Mouse (Mus musculus): ENCODE measurements around the gene Pan2.

The Pan2 gene

DNA sequence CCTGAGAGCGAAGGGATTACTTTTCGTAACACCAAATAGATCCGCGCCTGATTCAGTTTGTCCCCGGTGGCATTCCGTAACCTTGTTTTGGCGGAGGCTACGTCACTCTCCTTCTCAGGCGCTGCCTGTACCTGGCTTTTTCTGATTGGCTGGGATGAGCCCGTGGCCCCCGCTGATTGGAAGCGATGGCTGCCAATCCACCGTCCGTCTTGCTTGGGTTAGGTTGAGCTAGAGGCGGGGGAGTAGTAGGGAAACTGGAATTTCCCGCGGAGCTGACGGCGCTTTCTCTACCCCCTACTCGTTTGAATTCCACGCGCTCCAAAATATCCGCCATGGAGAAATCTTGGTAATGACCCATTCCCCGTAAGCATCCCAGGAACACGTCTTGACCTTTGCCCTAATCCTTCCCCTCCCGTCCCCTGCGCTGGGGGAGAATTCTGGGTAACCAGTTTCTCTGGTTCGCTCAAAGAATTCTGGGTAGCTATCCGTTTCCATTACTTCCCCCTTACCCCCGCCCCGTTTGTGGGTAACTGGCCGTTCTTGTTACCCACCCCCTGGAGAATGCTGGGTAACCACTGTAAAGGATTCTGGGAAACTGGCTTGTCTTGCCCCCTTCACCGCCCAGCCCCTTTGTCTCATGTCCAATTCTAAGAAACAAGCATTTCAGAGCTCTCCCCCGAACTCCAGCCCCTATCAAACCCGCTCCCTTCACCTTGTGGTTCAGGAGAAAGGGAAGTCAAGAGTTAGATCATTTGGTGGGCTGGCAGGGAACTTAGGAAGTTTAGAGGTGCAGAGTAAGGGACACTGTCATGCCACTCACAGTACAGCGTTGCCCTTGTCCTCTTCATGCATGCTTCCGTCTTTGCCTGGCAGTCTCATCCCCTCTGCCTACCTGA is at the start of gene Pan2:
Pan2 (plus strand) TSS at position 210 of the 896 bp plus-strand sequence.
- 1% methylated on average over 37 of the region's 37 CpGs for WGBS

DNA sequence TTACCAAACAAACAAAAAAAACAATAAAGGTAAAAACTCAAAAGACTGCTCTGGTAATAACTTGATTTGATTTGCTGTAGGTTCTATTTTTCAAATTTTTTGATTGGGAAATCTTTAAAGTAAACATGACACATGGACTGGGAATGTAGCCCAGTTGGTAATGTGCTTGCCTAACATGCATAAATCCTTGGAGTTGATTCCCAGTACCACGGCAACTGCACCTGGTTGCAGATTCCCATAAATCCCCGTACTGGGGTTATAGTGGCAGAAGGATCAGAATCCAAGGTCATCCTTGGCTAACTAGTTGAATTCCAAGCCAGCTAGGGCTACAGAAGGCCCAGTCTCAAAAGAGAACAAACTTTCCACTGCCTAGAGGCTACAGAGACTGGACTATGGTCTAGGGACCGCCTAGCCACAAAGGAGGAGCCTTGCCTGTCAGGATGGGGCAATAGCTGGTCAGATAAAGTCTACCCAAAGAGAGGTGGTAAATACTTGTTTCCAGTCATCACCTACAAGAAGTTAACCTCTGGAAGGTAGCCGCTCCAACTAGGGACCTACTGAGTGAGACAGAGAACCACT is 49.4 kb upstream of the Pan2 start, which contains the start of gene Apon:
Apon (plus strand) TSS at position 420 of the 579 bp plus-strand sequence.
- WGBS: 87% methylated on average over 4 of the region's 4 CpGs

DNA sequence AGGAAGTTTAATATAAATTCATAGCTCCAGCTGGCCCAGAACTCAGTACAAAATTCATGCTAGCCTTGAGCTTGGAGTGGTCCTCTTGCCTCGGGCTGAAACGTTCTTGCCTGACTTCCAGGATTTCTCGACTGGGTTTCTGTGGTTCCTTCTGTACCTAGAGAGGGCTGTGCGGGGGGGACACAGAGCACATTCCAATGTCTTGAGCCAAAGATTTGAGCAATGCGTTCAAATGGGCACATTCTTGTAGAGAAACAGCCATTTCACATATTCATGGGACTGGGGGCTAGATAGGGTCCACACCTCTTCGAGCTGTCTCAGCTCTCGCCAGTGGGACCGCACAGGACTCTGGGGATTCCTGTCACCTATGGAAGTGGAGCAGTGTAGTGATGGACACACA is 47.2 kb upstream of the Pan2 start:
- WGBS: 91% methylated on average over 8 of the region's 8 CpGs

GRCm38 (mm10) chr10:128256328-128256727 is 46.8 kb upstream of the Pan2 start:
- 83% methylated on average over 8 of the region's 8 CpGs for WGBS

- WGBS: 62% methylated on average over 4 of the region's 4 CpGs
Measured at GRCm38 (mm10) chr10:128258953-128259352, 44.2 kb upstream of the Pan2 start.

GRCm38 (mm10) chr10:128259946-128260345 is 43.2 kb upstream of the Pan2 start:
- WGBS: 89% methylated on average over 5 of the region's 5 CpGs

GRCm38 (mm10) chr10:128260376-128260775 is 42.8 kb upstream of the Pan2 start:
- 94% methylated on average over 7 of the region's 7 CpGs for WGBS

GRCm38 (mm10) chr10:128262300-128262699 is 40.8 kb upstream of the Pan2 start:
- 87% methylated on average over 22 of the region's 22 CpGs for WGBS

DNA sequence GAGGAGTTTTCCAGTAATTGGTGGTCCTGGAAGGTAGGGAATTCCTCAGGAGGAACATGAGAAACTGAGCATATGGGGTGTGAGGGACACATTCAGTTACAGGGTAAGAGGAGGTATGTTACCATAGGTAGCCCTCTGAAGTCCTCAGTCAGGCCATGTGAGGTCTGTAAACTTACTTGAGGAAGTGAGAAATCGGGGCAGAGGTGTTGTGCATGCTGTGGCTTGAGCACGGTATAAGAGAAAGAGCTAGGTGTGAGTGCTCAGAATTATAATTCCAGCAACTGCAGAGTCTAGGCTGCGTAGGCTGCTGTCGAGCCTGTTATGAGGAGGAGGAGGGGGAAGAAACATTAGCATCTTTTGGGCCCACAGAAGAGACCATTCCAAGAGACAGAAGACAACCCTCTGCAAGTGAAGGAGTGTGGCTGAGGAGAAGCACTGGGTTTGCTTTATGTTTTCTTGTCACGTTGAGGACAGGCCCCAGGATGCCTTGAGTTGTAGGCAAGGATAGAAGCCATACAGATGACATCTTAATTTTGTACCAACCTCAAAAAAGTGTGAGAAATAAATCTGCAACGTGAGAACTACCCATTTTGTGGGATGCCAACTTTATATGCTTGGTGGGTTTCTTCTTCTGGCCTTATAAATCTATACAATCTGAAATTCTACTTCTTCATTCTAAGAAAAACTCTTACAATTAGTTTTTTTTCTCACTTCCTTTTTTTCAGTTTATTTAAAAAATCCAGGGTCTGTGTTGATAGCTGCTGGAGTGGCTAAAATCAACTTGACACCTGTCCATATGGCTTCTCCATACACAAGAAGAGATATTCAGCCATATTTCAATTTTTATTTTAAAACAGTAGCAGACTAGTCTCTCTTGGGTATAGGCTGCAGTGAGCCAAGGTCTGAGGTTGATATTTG is 39.5 kb upstream of the Pan2 start:
- WGBS: 42% methylated on average over 6 of the region's 6 CpGs

GRCm38 (mm10) chr10:128268371-128268770 is 34.8 kb upstream of the Pan2 start, which contains the start of gene Apof:
Gene Apof, plus strand, starts transcription at chr10:128268671.
- WGBS: 84% methylated on average over 6 of the region's 6 CpGs

DNA sequence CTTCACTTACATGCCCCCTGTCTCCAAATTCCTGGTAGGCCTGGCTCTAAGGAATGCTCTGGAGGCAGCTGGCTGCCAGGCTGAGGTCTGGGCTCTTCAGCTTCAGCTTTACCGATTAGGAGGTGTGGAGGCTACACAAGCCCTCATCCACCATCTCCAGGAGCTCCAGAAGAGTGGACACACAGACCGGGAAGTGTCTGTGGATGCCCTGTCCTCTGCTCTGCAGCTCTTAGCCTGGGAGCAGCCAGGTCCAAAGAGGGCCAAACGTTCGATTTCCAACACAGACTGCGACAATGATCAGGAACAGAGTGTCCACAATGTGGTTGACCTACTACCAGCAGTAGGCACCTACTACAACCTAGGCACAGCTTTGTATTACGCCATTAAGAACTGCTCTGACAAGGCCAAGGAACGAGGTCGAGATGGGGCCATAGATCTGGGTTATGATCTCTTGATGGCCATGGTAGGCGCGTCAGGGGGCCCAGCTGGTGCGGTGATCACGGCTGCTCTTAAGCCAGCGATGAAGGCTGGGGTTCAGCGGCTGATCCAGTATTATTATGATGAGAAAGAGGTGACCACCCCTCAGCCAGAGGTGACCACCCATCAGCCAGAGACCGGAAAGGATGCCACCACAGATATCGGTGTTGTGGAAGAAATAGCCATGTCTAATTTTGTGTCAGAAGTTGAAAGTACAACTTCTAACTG is 33.8 kb upstream of the Pan2 start:
- 94% methylated on average over 16 of the region's 16 CpGs for WGBS

GRCm38 (mm10) chr10:128270287-128270841 is 32.8 kb upstream of the Pan2 start, which contains the start of gene Stat2:
Gene Stat2, plus strand, starts transcription at chr10:128270559.
- under 1% methylated on average over 43 of the region's 43 CpGs for WGBS

DNA sequence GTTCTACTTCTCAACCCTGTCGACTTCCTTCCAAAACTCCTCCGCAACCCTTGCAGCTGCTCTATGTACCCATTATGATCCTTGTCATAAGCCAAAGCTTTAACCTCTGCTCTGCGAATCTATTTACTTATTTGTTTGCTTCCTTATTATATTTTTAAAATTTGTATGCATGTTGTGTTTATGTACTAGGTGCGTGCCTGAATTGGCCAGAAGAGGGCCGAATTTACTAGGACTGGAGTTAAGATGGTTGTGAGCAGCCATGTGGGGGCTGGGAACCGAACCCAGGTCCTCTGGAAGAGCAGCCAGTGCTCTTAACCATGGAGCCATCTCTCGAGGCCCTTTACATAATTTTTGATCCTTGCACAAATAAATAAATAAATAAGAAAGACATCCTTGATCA is 32.3 kb upstream of the Pan2 start:
- WGBS: 27% methylated on average over 7 of the region's 7 CpGs

DNA sequence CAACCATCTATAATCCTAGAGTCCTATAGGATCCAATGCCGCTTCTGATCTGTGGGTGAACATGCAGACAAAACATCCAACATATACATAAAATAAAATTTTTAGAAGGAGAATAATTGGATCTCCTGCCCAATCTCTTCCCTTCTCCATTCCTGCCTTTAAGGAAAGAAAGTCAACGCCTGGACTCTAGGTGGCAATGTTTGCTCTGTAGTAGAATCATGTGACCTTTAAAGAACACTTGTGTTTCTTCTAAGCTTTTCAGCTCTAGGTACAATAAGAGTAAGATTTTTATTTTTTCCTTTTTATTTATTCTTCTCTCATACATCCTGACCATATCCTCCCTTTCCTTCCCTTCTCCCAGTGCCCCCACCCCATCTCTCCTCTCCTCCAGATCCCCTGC is 31.3 kb upstream of the Pan2 start:
- WGBS: 62% methylated on average over 2 of the region's 2 CpGs

GRCm38 (mm10) chr10:128272819-128273439 is 30.2 kb upstream of the Pan2 start:
- 90% methylated on average over 6 of the region's 7 CpGs for WGBS

- 97% methylated on average over 1 of the region's 1 CpGs for WGBS
Measured at GRCm38 (mm10) chr10:128275374-128275773, 27.8 kb upstream of the Pan2 start.

DNA sequence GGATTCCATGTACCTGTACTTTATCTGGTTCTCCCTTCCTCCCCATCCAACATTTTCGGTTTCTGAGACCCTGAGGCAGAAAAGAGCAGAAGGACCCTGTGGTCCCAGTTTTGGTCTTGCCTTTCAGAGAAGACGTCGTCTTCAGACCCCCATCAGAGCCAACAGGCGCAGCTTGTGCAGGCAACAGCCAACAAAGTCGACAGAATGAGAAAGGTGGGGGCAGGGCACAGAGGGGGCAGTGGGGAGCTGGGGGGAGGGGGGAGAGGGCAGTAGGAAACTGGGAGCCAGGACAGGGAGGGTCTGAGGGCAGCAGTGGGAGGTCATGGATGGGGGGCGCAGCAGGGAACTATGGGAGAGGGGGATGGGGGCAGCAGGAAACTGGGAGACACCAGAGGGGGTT is 25.0 kb upstream of the Pan2 start:
- WGBS: 73% methylated on average over 6 of the region's 6 CpGs

DNA sequence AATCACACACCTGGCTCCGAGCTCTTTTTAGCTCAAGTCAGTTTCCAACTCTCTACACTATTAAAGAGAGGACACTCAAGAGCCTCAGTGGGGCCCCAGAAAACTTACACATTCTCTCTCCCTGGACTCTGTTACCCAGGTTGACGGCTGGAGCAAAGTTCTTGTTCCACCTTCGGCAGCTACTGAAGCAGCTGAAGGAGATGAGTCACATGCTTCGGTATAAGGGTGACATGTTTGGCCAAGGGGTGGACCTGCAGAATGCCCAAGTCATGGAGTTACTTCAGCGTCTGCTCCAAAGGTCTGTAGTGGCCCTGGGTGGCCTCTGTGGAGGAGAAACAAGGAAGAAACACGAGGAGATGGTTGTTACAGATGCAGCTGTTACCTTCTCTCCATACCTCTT is 22.2 kb upstream of the Pan2 start:
- 86% methylated on average over 6 of the region's 6 CpGs for WGBS

- 93% methylated on average over 14 of the region's 14 CpGs for WGBS
Measured at GRCm38 (mm10) chr10:128281682-128282081, 21.5 kb upstream of the Pan2 start.

GRCm38 (mm10) chr10:128282886-128283450 is 20.2 kb upstream of the Pan2 start:
- 85% methylated on average over 20 of the region's 20 CpGs for WGBS

All from cerebral cortex, adult 2 months (tissue).